Mouse (Mus musculus) C2C12 (cell line): ENCODE results near the gene Gm7168. TPM values are rescaled to one million over a fixed set of nuclear protein-coding genes. Genes with fewer than 3 reads are reported as not detected.
"Not testable (repeated sequence)": the region's sequence is repeated elsewhere in the genome, so short reads cannot be mapped to it uniquely, and the experiment has no call there.

Source experiments
- H3K27me3 ChIP-seq: one replicate; pipeline ENCODE4 v1.6.1; 2011; ENCODE audit not compliant: control insufficient read depth, insufficient read depth, insufficient read length
- H3K36me3 ChIP-seq: one replicate; pipeline ENCODE4 v1.6.1; 2011; ENCODE audit not compliant: control insufficient read depth, insufficient read depth
- H3K4me3 ChIP-seq: one replicate; pipeline ENCODE4 v1.5.1; 2011; ENCODE audit warnings: mild to moderate bottlenecking, control low read depth; ENCODE audit not compliant: poor library complexity, insufficient read depth, severe bottlenecking
- H3K79me2 ChIP-seq: one replicate; pipeline ENCODE4 v1.6.1; 2011; ENCODE audit not compliant: control insufficient read depth, insufficient read depth
- H3K79me3 ChIP-seq: one replicate; pipeline ENCODE4 v1.6.1; 2011; ENCODE audit warnings: low read depth, control low read depth
- H3ac ChIP-seq: one replicate; pipeline ENCODE3; 2011; ENCODE audit warnings: low read depth; ENCODE audit not compliant: control insufficient read depth, insufficient read length
- CEBPB ChIP-seq: IDR thresholded peaks from one replicate; pipeline ENCODE4 v1.6.1; 2011; ENCODE audit warnings: low read depth, mild to moderate bottlenecking, control low read depth, moderate library complexity
- CTCF ChIP-seq: IDR thresholded peaks from one replicate; pipeline ENCODE4 v1.5.1; 2011; ENCODE audit not compliant: control insufficient read depth, insufficient read depth, insufficient read length
- FOSL1 ChIP-seq: IDR thresholded peaks from one replicate; pipeline ENCODE4 v1.8.0; 2011; ENCODE audit warnings: mild to moderate bottlenecking, low read length; ENCODE audit not compliant: poor library complexity, insufficient read depth, severe bottlenecking
- MAX ChIP-seq: IDR thresholded peaks from one replicate; pipeline ENCODE4 v1.6.1; 2011; ENCODE audit warnings: mild to moderate bottlenecking, control low read depth
- MYOD1 ChIP-seq: IDR thresholded peaks from one replicate; pipeline ENCODE4 v1.6.1; 2011; ENCODE audit warnings: low read depth; ENCODE audit not compliant: control insufficient read depth, insufficient read length
- MYOG ChIP-seq: IDR thresholded peaks from one replicate; pipeline ENCODE4 v1.6.1; 2011; ENCODE audit not compliant: control insufficient read depth, insufficient read length; ENCODE audit errors: extremely low read depth
- USF1 ChIP-seq: IDR thresholded peaks from one replicate; pipeline ENCODE4 v1.6.1; 2011; ENCODE audit warnings: low read depth, mild to moderate bottlenecking, control low read depth, moderate library complexity
- polyA plus RNA-seq: library from polyadenylated mRNA; unstranded; fragments of >200 nt; fragmentation: generic; extraction: Trizol; gene quantifications from one replicate; pipeline ENCODE4 v1.2.1, GENCODE M21; 2012; ENCODE audit warnings: missing spikeins

Gm7168 gene
- polyA plus RNA-seq, 1 experiment, result not detected

DNA sequence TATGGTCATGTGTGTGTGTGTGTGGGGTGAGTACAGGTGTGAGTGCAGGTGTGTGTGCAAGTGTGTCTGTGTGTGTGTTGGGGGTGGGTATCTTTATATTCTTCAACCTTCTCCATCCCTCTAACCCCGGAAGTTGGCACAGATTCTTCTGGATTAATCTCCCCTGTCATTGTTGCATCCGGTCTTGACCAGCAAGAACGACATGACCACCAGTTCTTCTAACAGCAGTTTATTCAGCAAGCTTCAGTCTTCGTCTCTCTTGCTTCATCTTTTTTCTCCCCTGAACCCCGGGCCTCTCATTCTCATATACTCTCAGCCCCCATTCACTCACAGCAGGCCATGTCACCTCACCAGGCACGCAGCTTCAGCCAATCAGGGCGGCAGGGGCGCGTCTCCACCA, 17.8 kb upstream of the Gm7168 start:
- Histone ChIP-seq H3K4me3 (no peak overlapping the region), H3K79me3 (no peaks in the 10 kb centered on the region), H3K27me3 (no peaks in the 10 kb centered on the region), H3K36me3 (no peaks in the 10 kb centered on the region), H3K79me2 (no peaks in the 10 kb centered on the region), H3ac (no peak overlapping the region)
- no peak for TF ChIP-seq USF1
- TF ChIP-seq CEBPB, result no peak
- TF ChIP-seq MYOD1, result no peak
- TF ChIP-seq MAX, result no peak
- TF ChIP-seq MYOG, result no peak
- no peak for TF ChIP-seq FOSL1
- TF ChIP-seq CTCF, result no peak

DNA sequence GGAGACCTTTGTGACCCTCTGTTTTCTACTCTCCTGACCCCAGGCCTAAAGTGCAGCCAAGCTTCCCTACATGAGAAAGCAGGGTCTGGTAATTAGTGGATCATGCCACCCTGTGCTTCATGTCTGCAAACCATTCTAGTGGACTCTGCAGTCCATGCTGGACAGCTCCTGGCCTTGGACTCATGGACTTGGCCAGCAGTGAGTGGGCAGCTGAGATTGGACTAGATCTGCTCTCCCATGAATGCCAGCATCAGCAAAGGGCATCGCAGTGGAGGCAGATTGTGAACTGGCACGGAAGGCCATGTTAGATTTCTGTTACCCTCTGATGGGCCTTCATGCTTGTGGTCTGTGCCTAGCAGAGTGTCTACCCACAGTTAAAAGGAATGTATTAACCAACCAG, 12.8 kb upstream of the Gm7168 start:
- not testable (repeated sequence) for H3K36me3 ChIP-seq, H3K79me3 ChIP-seq, H3K4me3 ChIP-seq, H3K79me2 ChIP-seq, H3ac ChIP-seq, H3K27me3 ChIP-seq

DNA sequence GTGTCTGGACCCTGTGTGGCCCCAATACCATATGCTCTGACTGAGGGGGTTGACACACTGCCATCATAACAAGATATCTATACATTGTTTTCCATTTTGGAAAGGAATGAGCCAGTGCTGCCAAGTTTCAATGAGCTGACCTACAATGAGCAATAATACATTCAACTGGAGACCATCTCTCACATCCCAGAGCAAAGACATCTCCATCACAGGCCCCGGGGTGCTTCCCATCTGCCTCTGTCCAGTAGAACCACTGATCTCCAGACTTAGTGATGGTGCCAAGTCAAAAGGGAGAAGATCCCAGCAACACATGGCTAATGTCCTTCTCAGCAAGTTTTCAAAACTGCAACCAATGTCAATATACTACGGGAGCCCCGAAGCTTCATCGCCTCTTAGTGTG, 10.4 kb upstream of the Gm7168 start:
- H3K79me2 ChIP-seq, result no peaks in the 10 kb centered on the region
- H3K27me3 ChIP-seq, result no peaks in the 10 kb centered on the region
- no peaks in the 10 kb centered on the region for H3K36me3 ChIP-seq
- no peak overlapping the region for H3K4me3 ChIP-seq
- H3ac ChIP-seq, result no peak overlapping the region
- TF ChIP-seq MYOG (no peak), USF1 (no peak), CEBPB (no peak), MAX (no peak), CTCF (no peak), FOSL1 (no peak), MYOD1 (no peak)
- no peaks in the 10 kb centered on the region for H3K79me3 ChIP-seq

DNA sequence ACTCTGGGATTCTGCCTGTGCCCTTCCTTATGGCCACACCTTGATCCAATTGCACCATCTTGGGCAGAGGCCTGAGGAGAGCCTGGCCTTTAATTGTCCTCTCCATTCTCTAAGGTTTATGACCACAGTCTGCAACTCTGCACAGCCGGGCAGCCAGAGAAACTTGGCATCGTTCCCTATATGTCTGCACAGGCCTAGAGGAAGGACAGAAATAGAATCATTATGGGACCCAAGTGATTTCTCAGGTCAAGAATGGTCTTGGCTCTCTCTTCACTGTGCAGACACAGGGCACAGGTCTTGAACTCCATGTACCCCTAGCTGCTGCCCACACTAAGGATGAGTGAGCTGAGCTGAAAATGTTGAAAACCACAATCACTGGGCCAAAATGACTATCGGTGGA, 9.5 kb upstream of the Gm7168 start:
- Histone ChIP-seq H3K36me3 (no peaks in the 10 kb centered on the region), H3K27me3 (no peaks in the 10 kb centered on the region), H3K79me2 (no peaks in the 10 kb centered on the region), H3K79me3 (no peaks in the 10 kb centered on the region), H3ac (no peak overlapping the region), H3K4me3 (no peak overlapping the region)
- TF ChIP-seq USF1 (no peak), FOSL1 (no peak), CTCF (no peak), MYOG (no peak), MAX (no peak), MYOD1 (no peak)

DNA sequence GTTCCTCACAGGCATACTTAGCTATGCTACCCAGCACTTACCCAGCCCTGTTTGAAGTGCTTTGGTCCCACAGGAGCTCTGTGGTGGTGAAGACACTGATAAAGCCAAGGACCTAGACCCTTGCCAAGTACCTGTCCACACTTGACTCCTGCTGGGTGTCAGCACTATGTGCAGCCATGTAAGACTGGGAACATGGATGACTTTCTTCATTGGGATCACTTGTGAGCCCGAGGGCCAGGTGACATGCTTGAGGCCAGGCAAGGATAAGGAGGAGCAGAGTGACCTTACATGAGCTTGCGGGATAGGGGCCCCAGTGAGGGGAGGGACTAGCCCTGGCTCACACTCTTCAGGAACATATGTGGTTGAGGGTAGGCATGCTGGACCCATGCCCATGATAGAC, 8.9 kb upstream of the Gm7168 start:
- H3K27me3 ChIP-seq, H3K79me3 ChIP-seq, H3ac ChIP-seq, H3K79me2 ChIP-seq, H3K4me3 ChIP-seq, H3K36me3 ChIP-seq: not testable (repeated sequence)

DNA sequence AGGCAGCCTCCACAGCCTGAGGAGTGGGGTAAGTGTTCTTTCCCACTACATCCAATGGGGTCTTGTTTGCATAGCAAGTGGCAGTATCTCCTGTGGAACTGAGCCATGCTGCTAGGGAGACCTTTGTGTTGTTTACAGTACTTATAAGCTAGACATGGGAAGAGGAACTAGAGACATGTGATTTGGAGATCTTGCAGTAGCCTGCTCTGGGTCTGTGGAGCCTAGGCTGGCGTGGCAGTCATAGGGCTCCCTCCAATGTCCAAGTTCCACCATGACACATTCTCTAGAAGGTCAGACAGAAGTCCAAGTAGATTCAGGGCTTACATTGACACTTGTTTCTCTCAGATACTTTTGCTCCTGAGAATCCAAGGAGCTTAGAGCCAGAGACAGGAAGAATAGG, 7.7 kb upstream of the Gm7168 start:
- H3ac ChIP-seq, result no peak overlapping the region
- TF ChIP-seq USF1, result no peak
- no peak for TF ChIP-seq MYOD1
- TF ChIP-seq MYOG, result no peak
- no peak for TF ChIP-seq FOSL1
- TF ChIP-seq CTCF, result no peak
- TF ChIP-seq MAX, result no peak
- TF ChIP-seq CEBPB, result no peak
- no peak overlapping the region for H3K4me3 ChIP-seq
- H3K36me3 ChIP-seq, result no peaks in the 10 kb centered on the region
- H3K79me2 ChIP-seq, result no peaks in the 10 kb centered on the region
- H3K27me3 ChIP-seq, result no peaks in the 10 kb centered on the region
- no peaks in the 10 kb centered on the region for H3K79me3 ChIP-seq

DNA sequence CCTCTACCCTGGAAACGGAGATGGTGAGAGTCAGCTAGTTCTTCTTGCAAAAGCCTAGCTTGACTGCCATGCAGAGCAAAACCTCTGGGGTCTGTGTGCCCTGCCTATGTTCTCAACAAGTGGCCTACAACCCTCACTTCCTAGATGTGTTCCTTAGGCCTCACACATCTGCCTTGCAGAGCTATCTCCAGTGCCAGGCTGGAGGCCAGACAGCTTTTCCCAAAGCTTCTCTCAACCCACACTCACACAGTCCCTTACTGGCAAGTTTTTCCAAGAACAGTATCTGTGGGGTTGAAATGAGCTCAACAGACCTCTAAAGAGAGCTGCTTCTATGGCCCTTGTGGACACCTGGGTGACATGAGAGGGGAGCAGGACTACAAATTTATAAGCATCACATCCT, 3.4 kb downstream of the Gm7168 start:
- H3K36me3 ChIP-seq, H3K27me3 ChIP-seq, H3K4me3 ChIP-seq, H3K79me2 ChIP-seq, H3ac ChIP-seq, H3K79me3 ChIP-seq: not testable (repeated sequence)

DNA sequence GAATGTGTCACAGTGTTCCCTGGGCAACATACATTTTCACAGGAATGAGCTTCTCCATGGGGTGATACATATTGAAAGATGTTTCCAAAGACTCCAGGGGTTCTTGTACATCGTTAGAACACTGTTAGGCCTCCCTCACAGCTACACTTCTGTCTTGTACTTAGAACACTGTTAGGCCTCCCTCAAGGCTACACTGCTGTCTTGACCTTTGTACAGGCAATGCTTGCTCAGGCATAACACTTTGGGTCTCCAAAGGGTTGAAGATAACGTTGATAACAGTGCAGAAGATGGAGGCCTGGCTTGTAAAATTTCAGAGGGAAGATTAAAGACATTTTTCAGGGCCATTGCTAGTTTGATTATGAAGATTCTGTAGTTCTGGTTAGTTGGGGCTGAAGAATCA, 10.0 kb downstream of the Gm7168 start:
- not testable (repeated sequence) for H3K79me2 ChIP-seq, H3K79me3 ChIP-seq, H3ac ChIP-seq, H3K36me3 ChIP-seq, H3K27me3 ChIP-seq, H3K4me3 ChIP-seq

DNA sequence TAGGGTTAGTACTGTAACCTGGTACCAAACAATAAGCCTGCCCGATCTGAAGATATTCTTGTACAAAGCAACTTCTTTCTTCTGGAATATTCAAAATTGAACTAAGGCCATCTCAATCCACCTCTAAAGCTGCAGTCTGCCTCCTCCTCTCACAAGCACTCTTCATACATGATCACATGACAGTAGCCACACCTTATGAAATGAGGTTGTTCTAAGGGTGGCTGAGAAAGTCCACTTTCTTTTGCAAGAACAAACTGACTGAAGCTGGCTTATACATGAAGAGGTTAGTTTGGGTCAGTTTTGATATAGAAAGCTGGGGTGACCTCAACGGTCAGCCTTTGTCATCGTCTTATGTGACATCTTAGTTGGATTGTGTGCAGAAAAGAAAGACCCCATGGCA, 14.1 kb downstream of the Gm7168 start:
- H3K79me3 ChIP-seq, result not testable (repeated sequence)

DNA sequence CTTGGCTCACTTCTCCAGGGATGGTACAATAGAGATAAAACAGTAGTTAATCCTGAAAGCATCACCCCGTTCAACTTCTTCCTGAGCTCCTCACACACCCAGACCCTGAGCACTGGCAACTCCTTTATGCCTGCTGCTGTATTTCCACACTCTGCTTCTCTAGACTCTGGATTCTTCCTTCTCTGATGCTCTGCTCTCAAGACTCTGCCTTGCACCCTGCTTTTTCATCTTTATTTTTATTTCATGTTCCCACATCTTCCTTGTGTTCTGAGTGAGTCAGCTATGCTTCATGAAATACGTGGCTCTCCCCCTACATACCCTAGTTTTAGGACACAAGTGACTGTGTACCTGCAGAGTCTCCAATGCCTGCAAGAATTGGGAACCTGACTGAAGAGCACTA, 16.9 kb downstream of the Gm7168 start:
- not testable (repeated sequence) for H3K79me3 ChIP-seq, H3K27me3 ChIP-seq, H3K36me3 ChIP-seq, H3ac ChIP-seq, H3K79me2 ChIP-seq, H3K4me3 ChIP-seq

More for the DNA sequence above, 14.1 kb downstream of the Gm7168 start:
- H3ac ChIP-seq, H3K27me3 ChIP-seq, H3K4me3 ChIP-seq, H3K36me3 ChIP-seq, H3K79me2 ChIP-seq: not testable (repeated sequence)
